Mouse (Mus musculus) neural tube, embryonic 15.5 days (tissue): ENCODE measurements around the gene Zbtb25. TPM values are rescaled to one million over a fixed set of nuclear protein-coding genes. Genes with fewer than 3 reads are reported as not detected.

Experiments used
- ATAC-seq: fragments of 200-750 bp; cut with Nextera tagmentation; 2 replicates; pipeline ENCODE4 v1.8.0; 2017; ENCODE audit warnings: mild to moderate bottlenecking, moderate TSS enrichment, moderate library complexity; ENCODE audit not compliant: low FRiP score
- H3K27ac ChIP-seq: fragments of 300-500 bp; sonication (generic); replicated peaks from 2 replicates; pipeline ENCODE4 v1.5.1; 2015; ENCODE audit warnings: mild to moderate bottlenecking, inconsistent platforms
- H3K27me3 ChIP-seq: fragments of 300-500 bp; sonication (generic); replicated peaks from 2 replicates; pipeline ENCODE4 v1.6.1; 2015; ENCODE audit warnings: inconsistent platforms
- H3K36me3 ChIP-seq: fragments of 300-500 bp; sonication (generic); 2 replicates; pipeline ENCODE4 v1.6.1; 2015; ENCODE audit warnings: inconsistent platforms
- H3K4me1 ChIP-seq: fragments of 300-500 bp; sonication (generic); 2 replicates; pipeline ENCODE4 v1.6.1; 2015; ENCODE audit warnings: inconsistent platforms
- H3K4me2 ChIP-seq: fragments of 300-500 bp; sonication (generic); 2 replicates; pipeline ENCODE4 v1.6.1; 2015; ENCODE audit warnings: inconsistent platforms, mild to moderate bottlenecking, moderate library complexity
- H3K4me3 ChIP-seq: fragments of 300-500 bp; sonication (generic); replicated peaks from 2 replicates; pipeline ENCODE4 v1.5.1; 2015; ENCODE audit warnings: mild to moderate bottlenecking, inconsistent platforms
- H3K9ac ChIP-seq: fragments of 300-500 bp; sonication (generic); replicated peaks from 2 replicates; pipeline ENCODE4 v1.6.1; 2015; ENCODE audit warnings: mild to moderate bottlenecking, inconsistent platforms
- H3K9me3 ChIP-seq: fragments of 300-500 bp; sonication (generic); replicated peaks from 2 replicates; pipeline ENCODE4 v1.6.1; 2016; ENCODE audit warnings: inconsistent platforms
- WGBS: fragments of 180-500 bp; shearing (Covaris S2); methylation state at CpG from one replicate; pipeline ENCODE4 v1.1.7; 2015; ENCODE audit warnings: mixed read lengths; 5-methylcytosine and 5-hydroxymethylcytosine counted together
- polyA plus RNA-seq: library from polyadenylated mRNA; unstranded; fragments of >200 nt; fragmentation: Nextera tagmentation; extraction: Ambion mirVana; gene quantifications from 2 replicates; pipeline ENCODE4 v1.2.1, GENCODE M21; 2015

Gene Zbtb25
- polyA plus RNA-seq, 1 experiment from 2014 or later, result 13.1 TPM

DNA sequence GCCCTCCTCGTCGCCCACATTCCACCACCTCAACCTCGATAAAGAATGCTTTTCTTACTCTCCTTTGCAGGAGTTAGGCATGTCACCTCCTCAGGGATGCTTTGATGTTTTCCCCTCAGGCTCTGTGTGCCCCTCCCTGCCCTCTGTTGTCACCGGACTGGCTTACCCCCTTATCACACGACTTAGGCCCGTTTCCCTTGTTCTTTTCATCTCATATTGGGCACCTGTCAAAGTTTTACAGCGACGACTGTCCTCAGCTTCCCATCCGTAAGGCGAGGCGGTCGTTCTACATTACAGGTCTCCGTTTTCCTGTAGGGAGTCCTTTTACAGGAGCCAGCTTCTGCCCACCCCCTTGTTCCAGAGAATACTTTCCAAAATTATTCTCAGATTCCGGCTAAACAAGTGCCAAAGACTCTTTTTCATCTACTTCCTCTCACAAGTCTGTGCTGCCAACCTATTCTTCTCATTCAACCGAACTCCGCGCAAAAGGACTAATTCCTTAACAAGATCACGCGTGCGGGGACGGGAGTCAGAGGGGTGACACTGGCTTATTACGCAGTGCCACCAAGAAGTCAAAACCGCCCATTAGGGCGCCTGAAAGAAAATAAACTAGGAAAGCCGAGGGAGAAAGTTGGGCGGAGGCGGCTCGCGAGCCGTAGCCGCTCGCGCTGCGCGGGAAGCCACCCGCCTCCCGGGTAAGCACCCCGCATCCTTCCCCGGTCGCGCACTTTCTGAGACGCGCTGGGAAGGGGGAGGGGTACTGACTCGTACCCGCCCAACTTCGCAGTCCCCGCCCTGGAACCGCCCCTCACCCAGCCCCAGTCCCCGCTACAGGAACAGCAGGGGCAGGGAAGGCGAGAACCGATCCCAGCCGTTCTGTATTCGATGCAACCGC, 33.8 kb upstream of the Zbtb25 start:
- peak; percentile 93 for ATAC-seq
- Histone ChIP-seq H3K4me3 (peak overlapping the region; percentile 72), H3K27me3 (peaks cover 46% of the 10 kb centered on the region), H3K4me2 (peak overlapping the region; percentile 90), H3K36me3 (no peaks in the 10 kb centered on the region), H3K27ac (peak overlapping the region; percentile 92), H3K9ac (peak overlapping the region; percentile 72), H3K4me1 (peaks cover 29% of the 10 kb centered on the region), H3K9me3 (no peaks in the 10 kb centered on the region)
- WGBS, result under 1% methylated on average over 51 of the region's 54 CpGs

- Histone ChIP-seq H3K4me1 (peaks cover 29% of the 10 kb centered on the region), H3K9me3 (no peaks in the 10 kb centered on the region), H3K36me3 (no peaks in the 10 kb centered on the region), H3K4me2 (no peak overlapping the region), H3K27ac (no peak overlapping the region), H3K4me3 (no peak overlapping the region), H3K27me3 (peaks cover 34% of the 10 kb centered on the region), H3K9ac (no peak overlapping the region)
- ATAC-seq, result no peak
- WGBS, result 65% methylated on average over 3 of the region's 3 CpGs
Measured at GRCm38 (mm10) chr12:76401674-76402073, 32.3 kb upstream of the Zbtb25 start.

- H3K36me3 ChIP-seq, result no peaks in the 10 kb centered on the region
- no peak overlapping the region for H3K9ac ChIP-seq
- no peak overlapping the region for H3K27ac ChIP-seq
- H3K27me3 ChIP-seq, result 0 out of 2 replicates have a peak, but pooled peaks cover 6% of the 10 kb centered on the region
- WGBS, result 90% methylated on average over 5 of the region's 5 CpGs
- no peaks in the 10 kb centered on the region for H3K9me3 ChIP-seq
- no peak for ATAC-seq
- no peaks in the 10 kb centered on the region for H3K4me1 ChIP-seq
- H3K4me2 ChIP-seq, result no peak overlapping the region
- H3K4me3 ChIP-seq, result no peak overlapping the region
Measured at GRCm38 (mm10) chr12:76397281-76397680, 27.9 kb upstream of the Zbtb25 start.

DNA sequence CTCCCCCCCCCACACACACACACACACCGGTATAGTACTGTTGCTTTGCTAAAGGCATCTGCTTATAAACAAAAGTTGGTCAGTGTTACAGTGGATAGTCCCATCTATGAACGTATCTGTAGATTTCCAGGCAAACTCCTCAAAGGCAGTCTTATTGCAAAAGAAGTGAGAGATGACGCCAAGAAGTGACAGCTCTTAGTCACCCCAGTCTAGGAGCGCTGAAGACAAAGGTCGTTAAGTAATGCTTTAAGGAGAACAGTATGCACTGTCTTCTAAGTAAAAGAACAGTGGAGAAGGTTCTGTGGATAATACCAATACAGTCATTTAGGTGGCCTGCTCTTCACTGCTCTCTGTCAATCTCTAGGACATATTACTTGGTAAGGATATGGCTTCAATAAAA, 23.6 kb upstream of the Zbtb25 start:
- H3K27me3 ChIP-seq, result no peaks in the 10 kb centered on the region
- no peak overlapping the region for H3K4me3 ChIP-seq
- H3K4me1 ChIP-seq, result no peaks in the 10 kb centered on the region
- H3K9me3 ChIP-seq, result no peaks in the 10 kb centered on the region
- 90% methylated on average over 5 of the region's 5 CpGs for WGBS
- no peaks in the 10 kb centered on the region for H3K36me3 ChIP-seq
- no peak overlapping the region for H3K9ac ChIP-seq
- no peak overlapping the region for H3K4me2 ChIP-seq
- H3K27ac ChIP-seq, result no peak overlapping the region
- ATAC-seq, result no peak

- WGBS, result 84% methylated on average over 3 of the region's 3 CpGs
- no peaks in the 10 kb centered on the region for H3K4me1 ChIP-seq
- H3K4me3 ChIP-seq, result no peak overlapping the region
- no peaks in the 10 kb centered on the region for H3K27me3 ChIP-seq
- peaks cover 5% of the 10 kb centered on the region; the same call in 1 of the 2 replicates for H3K36me3 ChIP-seq
- ATAC-seq, result no peak
- no peak overlapping the region for H3K9ac ChIP-seq
- no peak overlapping the region for H3K4me2 ChIP-seq
- H3K9me3 ChIP-seq, result no peaks in the 10 kb centered on the region
- no peak overlapping the region for H3K27ac ChIP-seq
Measured at GRCm38 (mm10) chr12:76391595-76392271, 22.3 kb upstream of the Zbtb25 start.

DNA sequence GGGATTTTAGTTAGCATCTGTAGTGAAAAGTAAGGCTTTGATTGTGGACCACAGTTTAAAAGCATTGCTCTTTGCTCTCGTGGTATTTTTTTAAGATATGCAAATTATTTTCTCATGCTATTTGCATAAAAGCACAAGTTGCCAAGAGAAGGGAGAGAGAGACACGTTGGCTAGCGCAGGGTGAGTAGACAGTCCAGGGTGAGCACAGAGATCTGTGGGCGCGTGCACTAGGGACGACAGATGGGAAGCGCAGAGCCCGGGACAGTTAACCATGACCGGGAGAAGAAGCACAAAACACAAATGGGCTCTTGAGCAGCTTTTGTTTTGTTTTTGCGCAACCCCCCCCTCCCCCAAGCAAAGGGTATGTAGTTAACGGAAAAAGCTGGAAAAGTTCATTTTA, 19.4 kb upstream of the Zbtb25 start:
- Histone ChIP-seq H3K27me3 (no peaks in the 10 kb centered on the region), H3K9me3 (no peaks in the 10 kb centered on the region), H3K9ac (no peak overlapping the region), H3K36me3 (peaks cover 16% of the 10 kb centered on the region), H3K4me2 (no peak overlapping the region), H3K4me3 (no peak overlapping the region), H3K27ac (no peak overlapping the region), H3K4me1 (no peaks in the 10 kb centered on the region)
- ATAC-seq, result no peak
- WGBS, result 59% methylated on average over 11 of the region's 11 CpGs

DNA sequence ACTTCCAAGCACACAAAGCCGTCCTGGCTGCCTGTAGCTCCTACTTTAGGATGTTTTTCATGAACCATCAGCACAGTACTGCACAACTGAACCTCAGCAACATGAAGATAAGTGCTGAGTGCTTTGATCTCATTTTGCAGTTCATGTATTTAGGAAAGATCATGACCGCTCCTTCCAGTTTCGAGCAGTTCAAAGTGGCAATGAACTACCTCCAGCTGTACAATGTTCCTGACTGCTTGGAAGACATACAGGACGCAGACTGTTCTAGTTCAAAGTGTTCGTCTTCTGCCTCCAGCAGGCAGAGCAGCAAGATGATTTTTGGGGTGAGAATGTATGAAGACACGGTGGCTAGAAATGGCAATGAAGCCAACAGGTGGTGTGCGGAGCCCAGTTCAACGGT, 15.9 kb upstream of the Zbtb25 start:
- no peak for ATAC-seq
- H3K9me3 ChIP-seq, result no peaks in the 10 kb centered on the region
- H3K9ac ChIP-seq, result no peak overlapping the region
- H3K4me1 ChIP-seq, result no peaks in the 10 kb centered on the region
- no peaks in the 10 kb centered on the region for H3K27me3 ChIP-seq
- no peak overlapping the region for H3K4me2 ChIP-seq
- 96% methylated on average over 8 of the region's 8 CpGs for whole genome bisulfite sequencing
- no peak overlapping the region for H3K4me3 ChIP-seq
- H3K27ac ChIP-seq, result no peak overlapping the region
- peaks cover 16% of the 10 kb centered on the region for H3K36me3 ChIP-seq

DNA sequence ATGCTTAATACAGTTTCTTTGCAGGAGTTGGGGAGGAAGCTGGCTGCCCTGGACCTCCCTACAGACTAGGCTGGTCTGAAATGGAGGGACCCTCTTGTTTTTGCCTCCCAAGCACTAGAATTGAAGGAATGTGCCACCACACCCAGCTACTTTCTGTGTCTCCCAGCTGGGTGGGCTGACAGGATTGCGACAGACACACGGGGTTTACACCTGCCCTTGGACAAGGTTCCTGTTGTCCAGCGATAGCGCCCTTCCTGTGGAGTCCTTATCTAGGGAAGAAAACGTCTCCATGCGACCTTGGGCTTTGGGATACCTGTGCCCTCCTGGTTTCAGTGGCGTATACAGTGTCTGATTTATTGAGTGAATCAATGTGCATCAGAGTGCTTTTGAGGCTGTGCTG, 10.7 kb upstream of the Zbtb25 start:
- ATAC-seq, result no peak
- H3K9ac ChIP-seq, result no peak overlapping the region
- 89% methylated on average over 7 of the region's 7 CpGs for WGBS
- peaks cover under 1% of the 10 kb centered on the region; the same call in 1 of the 2 replicates for H3K36me3 ChIP-seq
- H3K9me3 ChIP-seq, result no peaks in the 10 kb centered on the region
- no peaks in the 10 kb centered on the region for H3K27me3 ChIP-seq
- H3K4me1 ChIP-seq, result no peaks in the 10 kb centered on the region
- H3K4me3 ChIP-seq, result no peak overlapping the region
- H3K4me2 ChIP-seq, result no peak overlapping the region
- no peak overlapping the region for H3K27ac ChIP-seq

GRCm38 (mm10) chr12:76378556-76378955, 9.2 kb upstream of the Zbtb25 start:
- Histone ChIP-seq H3K27ac (no peak overlapping the region), H3K27me3 (no peaks in the 10 kb centered on the region), H3K4me3 (no peak overlapping the region), H3K36me3 (no peaks in the 10 kb centered on the region), H3K4me2 (no peak overlapping the region), H3K9ac (no peak overlapping the region), H3K9me3 (no peaks in the 10 kb centered on the region), H3K4me1 (no peaks in the 10 kb centered on the region)
- WGBS, result 92% methylated on average over 5 of the region's 5 CpGs
- no peak for ATAC-seq

DNA sequence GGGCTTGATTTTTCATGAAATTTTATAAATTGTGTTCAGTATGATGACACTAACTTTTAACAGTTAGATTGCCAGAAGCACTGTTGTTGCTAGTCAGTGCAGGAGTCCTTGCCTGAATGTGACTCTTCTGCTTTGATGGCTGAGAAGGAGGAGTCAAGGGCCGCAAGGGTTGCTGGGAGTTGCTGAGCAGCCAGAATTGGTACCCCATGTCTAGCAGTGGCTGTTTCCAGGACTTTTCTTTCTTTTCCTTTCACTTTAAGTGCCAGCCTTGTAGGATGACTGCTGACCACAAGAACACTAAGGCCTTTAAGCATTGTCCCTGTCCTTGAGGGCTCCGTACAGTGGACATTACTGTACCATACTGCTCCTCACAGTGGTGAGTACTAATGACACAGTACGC, 8.3 kb upstream of the Zbtb25 start:
- no peak for ATAC-seq
- 88% methylated on average over 3 of the region's 3 CpGs for WGBS
- H3K27ac ChIP-seq, result no peak overlapping the region

GRCm38 (mm10) chr12:76377059-76377458, 7.7 kb upstream of the Zbtb25 start:
- Histone ChIP-seq H3K4me3 (no peak overlapping the region), H3K4me2 (no peak overlapping the region), H3K27me3 (no peaks in the 10 kb centered on the region), H3K4me1 (peaks cover 8% of the 10 kb centered on the region), H3K9ac (no peak overlapping the region), H3K9me3 (no peaks in the 10 kb centered on the region), H3K27ac (no peak overlapping the region), H3K36me3 (no peaks in the 10 kb centered on the region)
- no peak for ATAC-seq
- 88% methylated on average over 6 of the region's 6 CpGs for WGBS

More for the DNA sequence above, 8.3 kb upstream of the Zbtb25 start:
- Histone ChIP-seq H3K27me3 (no peaks in the 10 kb centered on the region), H3K4me1 (0 out of 2 replicates have a peak, but pooled peaks cover 2% of the 10 kb centered on the region), H3K4me3 (no peak overlapping the region), H3K4me2 (no peak overlapping the region), H3K36me3 (no peaks in the 10 kb centered on the region), H3K9ac (no peak overlapping the region), H3K9me3 (no peaks in the 10 kb centered on the region)

DNA sequence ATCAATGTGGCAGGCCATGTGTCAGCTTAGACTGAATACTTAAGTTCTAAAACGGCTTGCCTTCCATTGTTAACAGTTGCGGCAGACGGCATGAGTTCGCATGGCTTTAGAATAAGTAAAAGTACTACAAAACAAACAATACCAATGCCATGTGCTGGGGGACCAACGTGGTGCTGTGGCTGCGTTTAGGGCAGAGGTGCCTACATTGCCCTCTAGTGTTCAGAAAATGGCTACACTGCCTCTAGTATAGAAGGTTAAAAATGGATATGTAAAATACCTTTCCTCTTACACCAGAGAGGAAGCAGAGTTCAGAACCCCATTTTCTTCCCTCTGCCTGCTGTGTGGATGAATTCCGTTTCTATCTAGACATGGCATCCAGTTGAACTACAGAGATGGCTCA, 7.2 kb upstream of the Zbtb25 start:
- 28% methylated on average over 7 of the region's 7 CpGs for WGBS
- no peak overlapping the region for H3K4me3 ChIP-seq
- H3K36me3 ChIP-seq, result no peaks in the 10 kb centered on the region

More for the DNA sequence above, 7.2 kb upstream of the Zbtb25 start:
- Histone ChIP-seq H3K9me3 (no peaks in the 10 kb centered on the region), H3K27me3 (no peaks in the 10 kb centered on the region), H3K27ac (no peak overlapping the region), H3K4me1 (peaks cover 12% of the 10 kb centered on the region), H3K4me2 (no peak overlapping the region), H3K9ac (no peak overlapping the region)
- no peak for ATAC-seq
